Mouse (Mus musculus): ENCODE results near the gene Kat7.

DNA sequence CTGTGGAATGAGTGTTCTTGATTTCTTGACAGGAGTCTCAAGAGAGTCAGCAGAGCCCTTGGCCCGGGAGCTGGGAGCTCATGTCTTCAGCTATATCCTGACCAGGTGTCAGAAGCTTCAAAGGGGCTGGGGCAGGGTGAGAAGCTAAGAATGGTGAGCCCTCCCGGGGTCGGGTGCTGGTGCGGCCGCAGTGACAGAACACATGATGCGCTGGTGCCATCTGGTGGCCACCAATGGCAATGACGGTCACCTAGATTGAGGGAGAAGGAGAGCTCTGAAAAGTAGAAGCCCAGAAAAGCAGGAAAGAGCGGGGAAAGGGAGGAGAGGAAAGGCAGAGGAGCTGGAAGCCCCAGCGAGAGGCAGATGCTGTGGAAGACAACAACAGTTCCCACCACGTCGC, 58.8 kb downstream of the Kat7 start:
- peak; percentile 96 for TF ChIP-seq CTCF (IDR thresholded peaks at IDR 0.05; ENCODE audit: low read depth)
- TF ChIP-seq EP300 (IDR thresholded peaks at IDR 0.05; ENCODE audit: low read depth) = no peak
